Mouse (Mus musculus) forebrain, embryonic 16.5 days (tissue): ENCODE data around the gene Itgb5. TPM values are rescaled to one million over a fixed set of nuclear protein-coding genes. Genes with fewer than 3 reads are reported as not detected.
A peak's percentile ranks its signal among the peaks of the same experiment; 100 is the strongest.

Experiments
- ATAC-seq: fragments of 200-750 bp; cut with Nextera tagmentation; 2 replicates; pipeline ENCODE4 v1.8.0; 2017; ENCODE audit warnings: mild to moderate bottlenecking, moderate library complexity
- H3K27ac ChIP-seq: fragments of 300-500 bp; sonication (generic); 2 replicates; pipeline ENCODE4 v1.5.1; 2014; ENCODE audit warnings: low read length, control low read depth
- H3K27me3 ChIP-seq: fragments of 300-500 bp; sonication (generic); replicated peaks from 2 replicates; pipeline ENCODE4 v1.6.1; 2014; ENCODE audit warnings: low read length; ENCODE audit not compliant: control insufficient read depth, insufficient read depth
- H3K36me3 ChIP-seq: fragments of 300-500 bp; sonication (generic); 2 replicates; pipeline ENCODE4 v1.6.1; 2014; ENCODE audit not compliant: control insufficient read depth, insufficient read depth
- H3K4me1 ChIP-seq: fragments of 300-500 bp; sonication (generic); replicated peaks from 2 replicates; pipeline ENCODE4 v1.6.1; 2014; ENCODE audit warnings: low read length; ENCODE audit not compliant: control insufficient read depth, insufficient read depth
- H3K4me2 ChIP-seq: fragments of 300-500 bp; sonication (generic); 2 replicates; pipeline ENCODE4 v1.6.1; 2014; ENCODE audit warnings: mild to moderate bottlenecking, low read length, control low read depth
- H3K4me3 ChIP-seq: fragments of 300-500 bp; sonication (generic); replicated peaks from 2 replicates; pipeline ENCODE4 v1.5.1; 2014; ENCODE audit warnings: mild to moderate bottlenecking, low read length, control low read depth
- H3K9ac ChIP-seq: fragments of 300-500 bp; sonication (generic); replicated peaks from 2 replicates; pipeline ENCODE4 v1.6.1; 2014; ENCODE audit warnings: low read depth, low read length, control low read depth
- H3K9me3 ChIP-seq: fragments of 300-500 bp; sonication (generic); 2 replicates; pipeline ENCODE4 v1.6.1; 2016; ENCODE audit warnings: low read length; ENCODE audit not compliant: control insufficient read depth
- WGBS: fragments of 180-500 bp; shearing (Covaris S2); extraction: QIAGEN DNeasy Blood & Tissue Kit; methylation state at CpG from one replicate; pipeline ENCODE4 v1.1.7; 2014; 5-methylcytosine and 5-hydroxymethylcytosine counted together
- polyA plus RNA-seq: library from polyadenylated mRNA; unstranded; fragments of >200 nt; fragmentation: Nextera tagmentation; extraction: Ambion mirVana; gene quantifications from 2 replicates; pipeline ENCODE4 v1.2.1, GENCODE M21; 2015

The Itgb5 gene
- polyA plus RNA-seq, 1 experiment from 2014 or later = 7.7 TPM

- Histone ChIP-seq H3K27me3 (no peaks in the 10 kb centered on the region), H3K36me3 (peaks cover 15% of the 10 kb centered on the region), H3K4me1 (no peaks in the 10 kb centered on the region), H3K9me3 (no peaks in the 10 kb centered on the region), H3K4me2 (no peak overlapping the region), H3K9ac (no peak overlapping the region), H3K4me3 (no peak overlapping the region), H3K27ac (no peak overlapping the region)
- ATAC-seq = no peak
- 77% methylated on average over 6 of the region's 6 CpGs for WGBS
Measured at GRCm38 (mm10) chr16:33950386-33950785, 120.9 kb downstream of the Itgb5 start.

- Histone ChIP-seq H3K27ac (no peak overlapping the region), H3K9ac (no peak overlapping the region), H3K4me1 (no peaks in the 10 kb centered on the region), H3K27me3 (no peaks in the 10 kb centered on the region), H3K36me3 (peaks cover 19% of the 10 kb centered on the region), H3K4me3 (no peak overlapping the region), H3K4me2 (no peak overlapping the region), H3K9me3 (no peaks in the 10 kb centered on the region)
- WGBS = 35% methylated on average over 4 of the region's 4 CpGs
- ATAC-seq = peak; percentile 71
Measured at GRCm38 (mm10) chr16:33950830-33951229, 121.4 kb downstream of the Itgb5 start.

- ATAC-seq = no peak
- Histone ChIP-seq H3K4me2 (no peak overlapping the region), H3K4me3 (no peak overlapping the region), H3K27ac (no peak overlapping the region), H3K4me1 (no peaks in the 10 kb centered on the region), H3K27me3 (no peaks in the 10 kb centered on the region), H3K36me3 (peaks cover 29% of the 10 kb centered on the region), H3K9ac (no peak overlapping the region), H3K9me3 (no peaks in the 10 kb centered on the region)
- 93% methylated on average over 4 of the region's 4 CpGs for WGBS
Measured at GRCm38 (mm10) chr16:33953008-33953407, 123.5 kb downstream of the Itgb5 start.

- Histone ChIP-seq H3K4me3 (no peak overlapping the region), H3K4me1 (no peaks in the 10 kb centered on the region), H3K4me2 (no peak overlapping the region), H3K9ac (no peak overlapping the region), H3K27me3 (no peaks in the 10 kb centered on the region), H3K27ac (no peak overlapping the region), H3K9me3 (no peaks in the 10 kb centered on the region), H3K36me3 (peaks cover 29% of the 10 kb centered on the region)
- ATAC-seq = no peak
- WGBS = 97% methylated on average over 1 of the region's 1 CpGs
Measured at GRCm38 (mm10) chr16:33954793-33955192, 125.3 kb downstream of the Itgb5 start.

- Histone ChIP-seq H3K9ac (no peak overlapping the region), H3K4me3 (no peak overlapping the region), H3K4me1 (peaks cover 11% of the 10 kb centered on the region), H3K27me3 (no peaks in the 10 kb centered on the region), H3K36me3 (peaks cover 18% of the 10 kb centered on the region), H3K9me3 (no peaks in the 10 kb centered on the region), H3K4me2 (no peak overlapping the region), H3K27ac (no peak overlapping the region)
- ATAC-seq = no peak
- WGBS = 94% methylated on average over 6 of the region's 6 CpGs
Measured at GRCm38 (mm10) chr16:33963509-33963908, 134.0 kb downstream of the Itgb5 start.

- no peak overlapping the region for H3K27ac ChIP-seq
Measured at GRCm38 (mm10) chr16:33965878-33966537, 136.5 kb downstream of the Itgb5 start.

GRCm38 (mm10) chr16:33966538-33967282 is 137.2 kb downstream of the Itgb5 start, which contains the start of gene Umps:
TSS of gene Umps (minus strand) at chr16:33967038.
- Histone ChIP-seq H3K4me2 (peak within 1 kb of the TSS; percentile 88), H3K9me3 (no peaks in the 10 kb centered on the region), H3K27ac (peak within 1 kb of the TSS; percentile 16; the same call in 1 of the 2 replicates), H3K4me1 (peaks cover 11% of the 10 kb centered on the region), H3K36me3 (peaks cover 2% of the 10 kb centered on the region; the same call in 1 of the 2 replicates), H3K9ac (peak within 1 kb of the TSS; percentile 82), H3K4me3 (peak within 1 kb of the TSS; percentile 77), H3K27me3 (no peaks in the 10 kb centered on the region)
- peak; percentile 96 for ATAC-seq
- WGBS = 1% methylated on average over 44 of the region's 44 CpGs

More at GRCm38 (mm10) chr16:33965878-33966537, 136.5 kb downstream of the Itgb5 start:
- peaks cover 9% of the 10 kb centered on the region; the same call in 1 of the 2 replicates for H3K36me3 ChIP-seq
- peak overlapping the region; percentile 82 for H3K9ac ChIP-seq
- peak overlapping the region; percentile 88 for H3K4me2 ChIP-seq
- peak overlapping the region; percentile 77 for H3K4me3 ChIP-seq
- H3K27me3 ChIP-seq = no peaks in the 10 kb centered on the region
- H3K4me1 ChIP-seq = peaks cover 11% of the 10 kb centered on the region
- WGBS = 15% methylated on average over 15 of the region's 15 CpGs
- H3K9me3 ChIP-seq = no peaks in the 10 kb centered on the region
- ATAC-seq = peak; percentile 21

GRCm38 (mm10) chr16:33967283-33967640 is 137.8 kb downstream of the Itgb5 start:
- Histone ChIP-seq H3K4me2 (peak overlapping the region; percentile 88), H3K4me1 (peaks cover 11% of the 10 kb centered on the region), H3K4me3 (peak overlapping the region; percentile 77), H3K36me3 (no peaks in the 10 kb centered on the region), H3K9me3 (no peaks in the 10 kb centered on the region), H3K9ac (peak overlapping the region; percentile 3; the same call in 1 of the 2 replicates), H3K27me3 (no peaks in the 10 kb centered on the region), H3K27ac (no peak overlapping the region)
- 73% methylated on average over 2 of the region's 2 CpGs for WGBS
- ATAC-seq = peak; percentile 17

GRCm38 (mm10) chr16:33979855-33980254 is 150.4 kb downstream of the Itgb5 start:
- peaks cover 15% of the 10 kb centered on the region for H3K36me3 ChIP-seq
- no peak overlapping the region for H3K27ac ChIP-seq
- 55% methylated on average over 2 of the region's 2 CpGs for WGBS
- no peaks in the 10 kb centered on the region for H3K27me3 ChIP-seq
- no peak for ATAC-seq
- H3K4me1 ChIP-seq = no peaks in the 10 kb centered on the region
- H3K9ac ChIP-seq = no peak overlapping the region
- no peaks in the 10 kb centered on the region for H3K9me3 ChIP-seq
- no peak overlapping the region for H3K4me3 ChIP-seq
- H3K4me2 ChIP-seq = no peak overlapping the region
